Mouse (Mus musculus): ENCODE measurements at regions not wholly inside any gene's neighbourhood (a gene's known extent, or its start where the extent isn't known, plus 50 kb on each side); places are given as distances from the start of the nearest gene placed in this dataset.
"Not testable (repeated sequence)": the region's sequence is repeated elsewhere in the genome, so short reads cannot be mapped to it uniquely, and the experiment has no call there.

GRCm38 (mm10) chr8:7323067-7323675 lies 1337.9 kb downstream of the Efnb2 start:
- WGBS = 40% methylated on average over 3 of the region's 3 CpGs
- no peaks in the 10 kb centered on the region for H3K9me3 ChIP-seq
- no peak overlapping the region for H3K9ac ChIP-seq
- H3K4me1 ChIP-seq (replicated peaks) = no peaks in the 10 kb centered on the region
- H3K27ac ChIP-seq = no peak overlapping the region
- no peak overlapping the region for H3K4me2 ChIP-seq (replicated peaks)
- H3K4me3 ChIP-seq (replicated peaks) = no peak overlapping the region
- H3K36me3 ChIP-seq = no peaks in the 10 kb centered on the region
- ATAC-seq = no peak
- no peaks in the 10 kb centered on the region for H3K27me3 ChIP-seq (replicated peaks)

- ATAC-seq = no peak
- no peaks in the 10 kb centered on the region for H3K9me3 ChIP-seq
- H3K27ac ChIP-seq = no peak overlapping the region
- H3K27me3 ChIP-seq (replicated peaks) = no peaks in the 10 kb centered on the region
- H3K36me3 ChIP-seq = no peaks in the 10 kb centered on the region
- no peak overlapping the region for H3K4me2 ChIP-seq (replicated peaks)
- no peaks in the 10 kb centered on the region for H3K4me1 ChIP-seq (replicated peaks)
- WGBS = 63% methylated on average over 12 of the region's 12 CpGs
- H3K9ac ChIP-seq = no peak overlapping the region
- no peak overlapping the region for H3K4me3 ChIP-seq (replicated peaks)
Observed at GRCm38 (mm10) chr8:7322376-7323066, 1338.5 kb downstream of the Efnb2 start.

- Histone ChIP-seq H3K9me3 (no peaks in the 10 kb centered on the region), H3K4me2 (replicated peaks) (no peak overlapping the region), H3K4me1 (replicated peaks) (no peaks in the 10 kb centered on the region), H3K4me3 (replicated peaks) (no peak overlapping the region), H3K9ac (no peak overlapping the region), H3K27ac (no peak overlapping the region), H3K36me3 (no peaks in the 10 kb centered on the region), H3K27me3 (replicated peaks) (no peaks in the 10 kb centered on the region)
- 63% methylated on average over 4 of the region's 4 CpGs for WGBS
- no peak for ATAC-seq
Observed at GRCm38 (mm10) chr8:7316806-7317355, 1344.2 kb downstream of the Efnb2 start.

GRCm38 (mm10) chr8:7309239-7309638 lies 1351.8 kb downstream of the Efnb2 start:
- ATAC-seq = no peak
- Histone ChIP-seq H3K36me3 (no peaks in the 10 kb centered on the region), H3K27ac (no peak overlapping the region), H3K9ac (no peak overlapping the region), H3K4me2 (replicated peaks) (no peak overlapping the region), H3K9me3 (no peaks in the 10 kb centered on the region), H3K27me3 (replicated peaks) (no peaks in the 10 kb centered on the region), H3K4me1 (replicated peaks) (no peaks in the 10 kb centered on the region), H3K4me3 (replicated peaks) (no peak overlapping the region)
- WGBS = 91% methylated on average over 2 of the region's 2 CpGs

GRCm38 (mm10) chr8:7289361-7289760 lies 1371.7 kb downstream of the Efnb2 start:
- Histone ChIP-seq H3K9ac (no peak overlapping the region), H3K9me3 (no peaks in the 10 kb centered on the region), H3K27me3 (replicated peaks) (no peaks in the 10 kb centered on the region), H3K4me3 (replicated peaks) (no peak overlapping the region), H3K4me2 (replicated peaks) (no peak overlapping the region), H3K4me1 (replicated peaks) (no peaks in the 10 kb centered on the region), H3K36me3 (no peaks in the 10 kb centered on the region), H3K27ac (no peak overlapping the region)
- WGBS = 80% methylated on average over 7 of the region's 7 CpGs
- ATAC-seq = no peak

GRCm38 (mm10) chr8:7286581-7286980 lies 1374.5 kb downstream of the Efnb2 start:
- H3K4me1 ChIP-seq (replicated peaks) = no peaks in the 10 kb centered on the region
- H3K36me3 ChIP-seq = no peaks in the 10 kb centered on the region
- no peak overlapping the region for H3K4me2 ChIP-seq (replicated peaks)
- no peaks in the 10 kb centered on the region for H3K27me3 ChIP-seq (replicated peaks)
- WGBS = 86% methylated on average over 1 of the region's 1 CpGs
- no peak overlapping the region for H3K27ac ChIP-seq
- H3K9ac ChIP-seq = no peak overlapping the region
- no peaks in the 10 kb centered on the region for H3K9me3 ChIP-seq
- H3K4me3 ChIP-seq (replicated peaks) = no peak overlapping the region
- no peak for ATAC-seq

GRCm38 (mm10) chr8:7267406-7267805 lies 1393.6 kb downstream of the Efnb2 start:
- H3K27me3 ChIP-seq (replicated peaks) = no peaks in the 10 kb centered on the region
- no peaks in the 10 kb centered on the region for H3K4me1 ChIP-seq (replicated peaks)
- WGBS = 91% methylated on average over 3 of the region's 3 CpGs
- H3K4me2 ChIP-seq (replicated peaks) = no peak overlapping the region
- H3K9ac ChIP-seq = no peak overlapping the region
- no peaks in the 10 kb centered on the region for H3K36me3 ChIP-seq
- no peaks in the 10 kb centered on the region for H3K9me3 ChIP-seq
- ATAC-seq = no peak
- no peak overlapping the region for H3K27ac ChIP-seq
- H3K4me3 ChIP-seq (replicated peaks) = no peak overlapping the region

- H3K9ac ChIP-seq; H3K4me1 ChIP-seq (replicated peaks); H3K27ac ChIP-seq; H3K27me3 ChIP-seq (replicated peaks); H3K4me3 ChIP-seq (replicated peaks); H3K4me2 ChIP-seq (replicated peaks); H3K36me3 ChIP-seq; ATAC-seq; H3K9me3 ChIP-seq: not testable (repeated sequence)
- WGBS = 89% methylated on average over 9 of the region's 9 CpGs
Observed at GRCm38 (mm10) chr8:7254336-7254735, 1406.7 kb downstream of the Efnb2 start.

GRCm38 (mm10) chr8:7240321-7240720 lies 1420.7 kb downstream of the Efnb2 start:
- no peak overlapping the region for H3K27ac ChIP-seq
- H3K4me2 ChIP-seq (replicated peaks) = no peak overlapping the region
- H3K27me3 ChIP-seq (replicated peaks) = no peaks in the 10 kb centered on the region
- no peaks in the 10 kb centered on the region for H3K4me1 ChIP-seq (replicated peaks)
- H3K9me3 ChIP-seq = no peaks in the 10 kb centered on the region
- H3K4me3 ChIP-seq (replicated peaks) = no peak overlapping the region
- no peak overlapping the region for H3K9ac ChIP-seq
- ATAC-seq = no peak
- no peaks in the 10 kb centered on the region for H3K36me3 ChIP-seq
- WGBS = 89% methylated on average over 1 of the region's 1 CpGs

- Histone ChIP-seq H3K4me1 (replicated peaks) (no peaks in the 10 kb centered on the region), H3K9ac (no peak overlapping the region), H3K27me3 (replicated peaks) (no peaks in the 10 kb centered on the region), H3K4me2 (replicated peaks) (no peak overlapping the region), H3K27ac (no peak overlapping the region), H3K36me3 (no peaks in the 10 kb centered on the region), H3K9me3 (no peaks in the 10 kb centered on the region), H3K4me3 (replicated peaks) (no peak overlapping the region)
- 80% methylated on average over 3 of the region's 3 CpGs for WGBS
- no peak for ATAC-seq
Observed at GRCm38 (mm10) chr8:7234006-7234405, 1427.0 kb downstream of the Efnb2 start.

- no peak for ATAC-seq
- Histone ChIP-seq H3K4me3 (replicated peaks) (no peak overlapping the region), H3K27ac (no peak overlapping the region), H3K9me3 (no peaks in the 10 kb centered on the region), H3K4me1 (replicated peaks) (no peaks in the 10 kb centered on the region), H3K9ac (no peak overlapping the region), H3K4me2 (replicated peaks) (no peak overlapping the region), H3K27me3 (replicated peaks) (no peaks in the 10 kb centered on the region), H3K36me3 (no peaks in the 10 kb centered on the region)
- 77% methylated on average over 3 of the region's 3 CpGs for WGBS
Observed at GRCm38 (mm10) chr8:7219300-7219699, 1441.7 kb downstream of the Efnb2 start.

- 27% methylated on average over 3 of the region's 3 CpGs for WGBS
- ATAC-seq = no peak
- H3K4me1 ChIP-seq (replicated peaks) = no peaks in the 10 kb centered on the region
Observed at GRCm38 (mm10) chr8:7207178-7207577, 1453.9 kb downstream of the Efnb2 start.

GRCm38 (mm10) chr8:7206596-7206995 lies 1454.4 kb downstream of the Efnb2 start:
- Histone ChIP-seq H3K9me3 (no peaks in the 10 kb centered on the region), H3K4me1 (replicated peaks) (no peaks in the 10 kb centered on the region), H3K27ac (no peak overlapping the region), H3K4me2 (replicated peaks) (no peak overlapping the region), H3K27me3 (replicated peaks) (no peaks in the 10 kb centered on the region), H3K4me3 (replicated peaks) (no peak overlapping the region), H3K36me3 (no peaks in the 10 kb centered on the region), H3K9ac (no peak overlapping the region)
- no peak for ATAC-seq

More at GRCm38 (mm10) chr8:7207178-7207577, 1453.9 kb downstream of the Efnb2 start:
- Histone ChIP-seq H3K27ac (no peak overlapping the region), H3K4me2 (replicated peaks) (no peak overlapping the region), H3K4me3 (replicated peaks) (no peak overlapping the region), H3K36me3 (no peaks in the 10 kb centered on the region), H3K9ac (no peak overlapping the region), H3K27me3 (replicated peaks) (no peaks in the 10 kb centered on the region), H3K9me3 (no peaks in the 10 kb centered on the region)

All from intestine, embryonic 15.5 days (tissue).